Mouse (Mus musculus): Measurements from ENCODE around the gene Tom1. TPM values are rescaled to one million over a fixed set of nuclear protein-coding genes. Genes with fewer than 3 reads are reported as not detected.

Tom1 gene
- total RNA-seq, 2 experiments from 2014 or later: 26.1 to 31.0 TPM

- DNase-seq (ENCODE audit: low spot score in 2 of 2): no peak
Measured at GRCm38 (mm10) chr8:75039754-75040153, 6.2 kb downstream of the Tom1 start.

GRCm38 (mm10) chr8:75042171-75042570 is 8.7 kb downstream of the Tom1 start:
- no peak for DNase-seq (ENCODE audit: low spot score in 2 of 2)

GRCm38 (mm10) chr8:75042974-75043373 is 9.5 kb downstream of the Tom1 start:
- no peak for DNase-seq (ENCODE audit: low spot score in 2 of 2)

- DNase-seq (ENCODE audit: low spot score in 2 of 2): no peak
Measured at GRCm38 (mm10) chr8:75046303-75046702, 12.8 kb downstream of the Tom1 start.

GRCm38 (mm10) chr8:75047784-75048183 is 14.3 kb downstream of the Tom1 start:
- no peak for DNase-seq (ENCODE audit: low spot score in 2 of 2)

GRCm38 (mm10) chr8:75053342-75053741 is 19.8 kb downstream of the Tom1 start:
- DNase-seq (ENCODE audit: low spot score in 2 of 2): no peak

- DNase-seq (ENCODE audit: low spot score in 2 of 2): no peak
Measured at GRCm38 (mm10) chr8:75055673-75056072, 22.2 kb downstream of the Tom1 start.

GRCm38 (mm10) chr8:75060022-75060421 is 26.5 kb downstream of the Tom1 start:
- no peak for DNase-seq (ENCODE audit: low spot score in 2 of 2)

GRCm38 (mm10) chr8:75060815-75061214 is 27.3 kb downstream of the Tom1 start:
- no peak for DNase-seq (ENCODE audit: low spot score in 2 of 2)

- DNase-seq (ENCODE audit: low spot score in 2 of 2): no peak
Measured at GRCm38 (mm10) chr8:75063290-75063689, 29.8 kb downstream of the Tom1 start.

- no peak for DNase-seq (ENCODE audit: low spot score in 2 of 2)
Measured at GRCm38 (mm10) chr8:75064790-75065189, 31.3 kb downstream of the Tom1 start.

- DNase-seq (ENCODE audit: low spot score in 2 of 2): no peak
Measured at GRCm38 (mm10) chr8:75067287-75067686, 33.8 kb downstream of the Tom1 start.

GRCm38 (mm10) chr8:75070297-75070696 is 36.8 kb downstream of the Tom1 start:
- DNase-seq (ENCODE audit: low spot score in 2 of 2): no peak

GRCm38 (mm10) chr8:75071627-75072346 is 38.3 kb downstream of the Tom1 start:
- DNase-seq (ENCODE audit: low spot score in 2 of 2): peak; percentile 45 to 66

- no peak for DNase-seq (ENCODE audit: low spot score in 2 of 2)
Measured at GRCm38 (mm10) chr8:75074876-75075275, 41.4 kb downstream of the Tom1 start.

GRCm38 (mm10) chr8:75078215-75078614 is 44.7 kb downstream of the Tom1 start:
- no peak for DNase-seq (ENCODE audit: low spot score in 2 of 2)

GRCm38 (mm10) chr8:75078851-75079250 is 45.3 kb downstream of the Tom1 start:
- no peak for DNase-seq (ENCODE audit: low spot score in 2 of 2)

- DNase-seq (ENCODE audit: low spot score in 2 of 2): no peak
Measured at GRCm38 (mm10) chr8:75081364-75082040, 48.0 kb downstream of the Tom1 start.

GRCm38 (mm10) chr8:75082181-75082805 is 48.8 kb downstream of the Tom1 start:
- DNase-seq (ENCODE audit: low spot score in 2 of 2): no peak

- peak; percentile 62 to 85 for DNase-seq (ENCODE audit: low spot score in 2 of 2)
Measured at GRCm38 (mm10) chr8:75083846-75084245, 50.3 kb downstream of the Tom1 start.

GRCm38 (mm10) chr8:75084382-75085064 is 51.0 kb downstream of the Tom1 start:
- no peak for DNase-seq (ENCODE audit: low spot score in 2 of 2)

GRCm38 (mm10) chr8:75086002-75086401 is 52.5 kb downstream of the Tom1 start:
- DNase-seq (ENCODE audit: low spot score in 2 of 2): no peak

Measured in adrenal gland, postnatal 4 days (tissue).